Mouse (Mus musculus) liver, adult 2 months (tissue): ENCODE measurements around the gene Isca2.

ENCODE experiments used
- CTCF ChIP-seq: fragments of 200-500 bp; IDR thresholded peaks from 2 replicates; pipeline ENCODE4 v1.5.1; 2011; ENCODE audit warnings: low read depth, low read length, control low read depth
- POLR2A ChIP-seq: fragments of 200-500 bp; IDR thresholded peaks from 2 replicates; pipeline ENCODE4 v1.6.1; 2011; ENCODE audit warnings: low read length, control low read depth; ENCODE audit not compliant: insufficient read depth; ENCODE audit errors: extremely low read depth

- TF ChIP-seq POLR2A (no peak), CTCF (no peak)
These were observed 36.0 kb downstream of the Isca2 start for GRCm38 (mm10) chr12:84809033-84809432.
